Mouse (Mus musculus): ENCODE measurements at regions not wholly inside any gene's neighbourhood (a gene's known extent, or its start where the extent isn't known, plus 50 kb on each side); places are given as distances from the start of the nearest gene placed in this dataset.

DNA sequence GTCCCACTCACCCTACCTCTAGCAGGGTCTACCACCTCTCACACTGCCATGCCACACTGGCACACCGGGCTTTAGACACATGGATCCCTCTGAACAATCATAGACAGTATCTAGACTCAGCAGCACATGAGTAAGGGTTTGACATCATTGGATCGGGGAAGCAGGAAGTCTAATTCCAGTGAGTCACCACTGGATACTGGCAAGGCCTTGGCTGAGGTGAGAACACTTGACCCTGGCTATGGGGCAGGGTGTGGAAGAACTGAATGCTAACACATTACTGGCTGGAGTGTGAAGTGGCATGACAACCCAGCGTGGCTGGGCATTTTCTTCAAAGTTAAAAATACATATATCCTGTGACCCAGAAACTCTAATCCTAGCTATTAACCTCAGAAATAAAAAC is 114.4 kb downstream of the H2afy start:
- in situ Hi-C loops (cut with MboI, MseI): no loop called here

DNA sequence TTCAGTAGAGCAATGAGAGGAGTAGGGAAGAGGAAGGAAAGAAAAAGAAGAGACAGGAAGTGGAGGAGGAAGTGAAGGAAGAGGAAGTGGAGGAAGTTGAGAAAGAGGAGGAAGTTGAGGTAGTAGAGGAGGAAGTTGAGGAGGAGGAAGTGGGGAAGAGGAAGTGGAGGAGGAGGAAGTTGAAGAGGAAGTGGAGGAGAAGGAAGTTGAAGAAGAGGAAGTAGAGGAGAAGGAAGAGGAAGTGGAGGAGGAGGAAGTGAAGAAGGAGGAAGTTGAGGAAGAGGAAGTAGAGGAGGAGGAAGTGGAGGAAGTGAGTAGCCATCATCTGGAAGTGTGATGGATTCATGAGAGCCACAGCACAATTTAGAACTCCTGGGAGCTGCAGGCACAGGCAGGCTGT is 122.2 kb downstream of the H2afy start:
- in situ Hi-C loops (cut with MboI, MseI): no loop called here

DNA sequence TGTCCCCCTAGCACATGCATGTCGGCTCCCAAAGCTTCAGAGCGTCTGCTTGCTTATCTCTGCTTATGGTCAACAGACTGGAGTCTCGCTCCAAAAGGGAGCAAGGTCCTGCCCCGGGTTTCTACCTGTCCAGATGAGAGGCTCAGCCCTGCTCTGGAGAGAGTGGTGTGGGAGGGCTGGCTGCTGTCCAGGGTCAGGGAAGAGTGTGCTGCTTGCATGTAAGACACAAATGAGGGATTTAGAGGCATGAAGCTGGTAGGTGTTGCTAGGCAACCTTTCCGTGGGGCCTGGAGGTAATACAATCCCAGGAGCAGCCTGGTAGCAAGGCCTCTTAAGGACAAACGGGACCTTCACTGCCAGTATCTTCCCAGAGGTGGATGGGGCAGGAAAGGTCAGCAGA is 125.7 kb downstream of the H2afy start:
- in situ Hi-C loops (cut with MboI, MseI): no loop called here

DNA sequence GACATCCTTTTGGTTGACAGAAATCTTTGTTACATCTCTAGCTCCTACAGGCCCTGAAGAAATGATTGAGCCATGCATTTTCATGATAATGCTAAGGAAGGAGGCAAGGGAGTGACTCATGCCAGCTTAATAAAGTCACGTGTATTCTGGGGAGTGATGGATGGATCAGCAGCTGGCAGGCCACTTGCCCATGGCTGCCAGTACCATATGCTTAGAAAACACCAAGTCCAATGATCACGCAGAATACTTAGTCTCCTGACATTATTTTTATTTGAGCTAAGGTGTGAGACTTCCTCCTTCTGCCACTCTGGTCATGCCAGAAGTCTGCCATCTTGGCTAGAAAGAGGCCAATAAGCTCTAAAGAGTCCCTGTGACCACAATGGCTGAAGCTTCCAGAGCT is 129.3 kb downstream of the H2afy start:
- in situ Hi-C loops (cut with MboI, MseI): no loop called here

DNA sequence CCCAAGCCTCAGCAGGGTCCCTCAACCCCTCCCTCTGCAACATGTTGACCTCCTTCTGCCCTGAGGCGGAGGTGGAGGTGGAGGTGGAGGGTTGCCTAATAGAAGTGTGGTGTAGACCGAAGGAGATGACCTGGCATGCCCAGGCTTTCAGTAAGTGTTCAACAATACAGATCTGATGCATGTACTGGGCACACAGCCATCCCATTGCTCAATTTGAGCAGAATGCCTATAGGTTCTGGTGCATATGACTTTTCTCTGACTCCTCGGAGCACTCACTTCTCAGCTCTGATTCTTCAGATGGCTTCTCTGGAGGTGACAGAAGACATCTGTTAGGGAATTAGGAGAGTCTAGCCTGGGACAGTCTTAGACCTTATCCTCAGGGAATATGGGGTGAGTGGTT is 130.4 kb downstream of the H2afy start:
- in situ Hi-C loops (cut with MboI, MseI): no loop called here

GRCm38 (mm10) chr13:56003724-56004393 is 132.3 kb downstream of the H2afy start:
- in situ Hi-C loops (cut with MboI, MseI): loop anchor here (5.0 kb wide), 1 partner anchor 183 kb away; no protein-coding TSS in a partner anchor

- in situ Hi-C loops (cut with MboI, MseI): no loop called here
These were observed 140.9 kb downstream of the H2afy start for GRCm38 (mm10) chr13:55995255-55995654.

DNA sequence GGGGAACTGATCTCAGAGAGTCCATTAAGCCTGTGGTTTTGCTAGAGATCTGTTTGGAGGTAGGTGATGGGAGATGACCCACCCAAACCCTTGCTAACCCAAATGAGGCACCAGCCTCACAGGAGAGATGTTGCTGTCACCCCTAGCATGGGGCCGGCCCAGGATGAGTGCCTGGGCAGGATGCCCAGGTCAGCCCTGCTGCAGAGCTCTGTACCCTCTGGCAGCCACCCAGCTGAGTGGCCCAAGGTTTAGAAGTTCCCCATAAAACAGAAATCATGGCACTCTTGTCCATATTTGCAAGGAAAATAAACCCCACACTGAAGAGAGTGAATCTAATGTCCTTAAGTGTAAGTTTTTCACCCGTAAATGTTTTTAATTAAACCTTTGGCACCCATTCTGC is 141.7 kb downstream of the H2afy start:
- in situ Hi-C loops (cut with MboI, MseI): no loop called here

- in situ Hi-C loops (cut with MboI, MseI): no loop called here
These were observed 143.5 kb downstream of the H2afy start for GRCm38 (mm10) chr13:55992699-55993098.

GRCm38 (mm10) chr13:55991216-55991615 is 144.9 kb downstream of the H2afy start:
- in situ Hi-C loops (cut with MboI, MseI): no loop called here

GRCm38 (mm10) chr13:55990186-55990585 is 146.0 kb downstream of the H2afy start:
- in situ Hi-C loops (cut with MboI, MseI): no loop called here

- in situ Hi-C loops (cut with MboI, MseI): no loop called here
These were observed 146.8 kb downstream of the H2afy start for GRCm38 (mm10) chr13:55989401-55989800.

GRCm38 (mm10) chr13:55985396-55985795 is 149.4 kb upstream of the Pitx1 start:
- in situ Hi-C loops (cut with MboI, MseI): no loop called here

- in situ Hi-C loops (cut with MboI, MseI): no loop called here
These were observed 148.8 kb upstream of the Pitx1 start for GRCm38 (mm10) chr13:55984772-55985171.

- in situ Hi-C loops (cut with MboI, MseI): no loop called here
These were observed 147.9 kb upstream of the Pitx1 start for GRCm38 (mm10) chr13:55983851-55984250.

DNA sequence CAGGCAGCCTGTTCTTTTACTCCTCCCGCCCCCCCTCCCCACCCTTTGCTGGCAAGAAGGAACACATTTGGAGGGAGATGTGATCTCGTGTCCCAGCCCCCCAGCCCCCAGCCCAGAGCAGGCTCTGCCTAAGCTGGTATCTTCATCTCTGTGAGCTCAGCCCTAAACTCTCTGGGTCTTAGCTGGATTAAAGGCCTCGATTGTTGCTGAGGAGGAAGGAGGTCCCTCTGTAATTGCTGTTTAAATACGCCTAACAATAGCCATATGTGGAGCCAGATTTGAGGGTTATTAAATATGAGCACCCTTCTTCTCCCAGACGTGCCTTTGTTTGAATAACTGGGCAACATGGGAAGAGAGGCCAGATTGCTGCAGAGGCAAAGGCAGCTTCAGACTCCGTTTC is 145.0 kb upstream of the Pitx1 start:
- in situ Hi-C loops (cut with MboI, MseI): no loop called here

DNA sequence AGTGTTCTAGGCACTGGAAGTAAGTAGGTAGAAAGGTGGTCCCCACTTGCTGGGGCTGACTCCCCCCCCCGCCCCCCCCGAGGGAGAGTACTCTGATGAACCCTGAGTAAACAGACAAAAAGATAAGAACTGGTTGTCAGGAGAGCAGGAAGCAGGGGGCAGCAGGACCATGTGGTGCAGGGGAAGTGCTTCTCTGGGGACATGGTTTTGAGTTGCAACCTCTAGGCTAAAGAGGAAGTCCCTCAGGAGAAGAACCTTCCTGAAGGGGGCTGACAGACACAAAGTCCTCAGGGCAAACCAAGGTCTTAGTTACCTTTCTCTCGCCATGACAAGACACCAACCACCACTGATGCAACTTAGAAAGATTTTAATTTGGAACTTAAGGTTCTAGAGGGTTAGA is 141.9 kb upstream of the Pitx1 start:
- in situ Hi-C loops (cut with MboI, MseI): no loop called here

DNA sequence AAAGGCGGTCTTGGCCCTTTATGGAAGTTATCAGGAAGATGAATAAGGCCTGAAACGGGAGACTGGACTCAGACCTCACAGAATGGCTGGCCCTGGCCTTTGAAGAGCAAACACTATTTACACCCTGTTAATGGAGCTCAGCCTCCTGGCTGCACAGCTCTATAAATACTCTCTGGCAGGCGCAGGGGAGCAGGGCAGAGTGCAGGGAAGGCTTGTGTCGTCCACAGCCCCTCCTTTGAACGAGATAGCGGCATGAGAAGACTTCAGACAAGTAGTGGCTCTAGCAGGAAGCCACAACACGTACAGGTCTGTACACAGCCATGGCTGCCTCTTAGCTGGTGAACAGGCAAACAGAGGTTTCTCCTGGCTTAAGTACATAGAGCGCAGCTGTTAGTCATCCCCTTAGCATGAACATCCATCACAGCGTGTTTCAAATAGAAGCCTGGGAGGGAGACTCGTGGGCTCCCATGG is 141.0 kb upstream of the Pitx1 start:
- in situ Hi-C loops (cut with MboI, MseI): no loop called here

GRCm38 (mm10) chr13:55974105-55974504 is 138.1 kb upstream of the Pitx1 start:
- in situ Hi-C loops (cut with MboI, MseI): no loop called here

- in situ Hi-C loops (cut with MboI, MseI): no loop called here
These were observed 134.7 kb upstream of the Pitx1 start for GRCm38 (mm10) chr13:55970687-55971086.

DNA sequence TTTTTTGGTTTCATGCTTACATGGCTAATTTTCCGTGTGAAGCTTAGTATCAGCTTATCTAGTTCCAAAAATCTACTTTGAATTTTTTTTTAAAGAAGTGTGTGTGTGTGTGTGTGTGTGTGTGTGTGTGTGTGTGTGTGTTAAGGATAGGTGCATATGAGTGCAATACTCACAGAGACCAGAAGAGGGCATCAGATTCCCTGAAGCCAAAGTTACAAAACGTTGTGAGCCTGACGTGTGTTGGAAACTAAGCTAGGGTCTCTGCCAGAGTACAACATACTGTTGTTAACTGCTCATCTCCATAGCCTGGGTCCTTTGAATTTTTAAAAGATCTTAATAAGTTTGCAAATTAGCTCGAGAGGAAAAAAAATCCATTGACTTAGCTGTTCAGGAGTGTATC is 133.5 kb upstream of the Pitx1 start:
- in situ Hi-C loops (cut with MboI, MseI): no loop called here

DNA sequence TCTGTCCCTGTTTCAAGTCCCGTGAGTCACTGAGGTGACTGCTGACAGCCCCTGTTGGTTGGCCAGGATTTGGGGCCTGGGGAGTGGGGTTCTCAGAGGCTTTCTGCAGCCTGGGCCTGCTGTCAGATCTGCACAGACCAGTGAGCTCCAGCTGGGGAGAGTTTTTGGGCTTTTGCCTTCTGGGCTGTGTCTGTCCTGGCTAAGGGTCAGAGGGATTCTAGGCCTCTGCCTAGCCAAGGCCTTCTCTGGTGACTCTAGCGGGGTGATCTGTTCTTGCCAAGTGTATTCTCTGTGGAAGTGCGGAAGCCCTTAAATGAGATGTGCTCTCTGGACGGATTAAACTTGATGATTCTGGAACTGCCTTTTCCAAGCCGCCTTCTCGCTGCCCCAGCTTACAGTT is 131.2 kb upstream of the Pitx1 start:
- in situ Hi-C loops (cut with MboI, MseI): no loop called here

- in situ Hi-C loops (cut with MboI, MseI): no loop called here
These were observed 127.1 kb upstream of the Pitx1 start for GRCm38 (mm10) chr13:55963005-55963620.

Data from T-helper 2 cell (primary cell).